Mouse (Mus musculus) left cerebral cortex, adult 2 months (tissue): ENCODE measurements around the gene Clcn1. TPM values are rescaled to one million over a fixed set of nuclear protein-coding genes. Genes with fewer than 3 reads are reported as not detected.

Experiments
- DNase-seq, 2 experiments: peaks; one replicate each; pipeline ENCODE4 v3.0.0; 2021 to 2022; ENCODE audit warnings: low spot score in 2 of 2, mixed read lengths in 1 of 2; ENCODE audit errors: extremely low spot score in 1 of 2
- H3K27ac ChIP-seq: fragments of 200-600 bp; 2 replicates; pipeline ENCODE4 v1.8.1; 2022
- H3K4me3 ChIP-seq: fragments of 200-600 bp; 2 replicates; pipeline ENCODE4 v1.8.1; 2022
- CTCF ChIP-seq: fragments of 200-600 bp; IDR thresholded peaks from 2 replicates; pipeline ENCODE4 v1.8.1; 2022; ENCODE audit warnings: antibody characterized with exemption, mild to moderate bottlenecking, moderate library complexity
- intact Hi-C: fragments of 180-260 bp; cut with DNase I; formaldehyde crosslinking; loops from one replicate; pipeline ENCODE4 v1.15.1; 2025
- long read RNA-seq, 2 experiments: library from polyadenylated mRNA; stranded (forward); transcript quantifications; one replicate each; pipeline ENCODE4 v2.0.0; 2021; ENCODE audit warnings: borderline mapping rate in 2 of 2
- total RNA-seq, 2 experiments: library from RNA; stranded (reverse); gene quantifications; 2 replicates each; pipeline ENCODE4 v1.2.3; 2021

The Clcn1 gene
- total RNA-seq: 1 to 10 TPM; 5.3 to 6.4 TPM
- long read RNA-seq, experiment 1: 0 reads
- long read RNA-seq, experiment 2, partial matches to known transcripts: 0 of 1 reads
- long read RNA-seq, experiment 2, other reads (novel, unspliced or antisense): 1 of 1 reads

DNA sequence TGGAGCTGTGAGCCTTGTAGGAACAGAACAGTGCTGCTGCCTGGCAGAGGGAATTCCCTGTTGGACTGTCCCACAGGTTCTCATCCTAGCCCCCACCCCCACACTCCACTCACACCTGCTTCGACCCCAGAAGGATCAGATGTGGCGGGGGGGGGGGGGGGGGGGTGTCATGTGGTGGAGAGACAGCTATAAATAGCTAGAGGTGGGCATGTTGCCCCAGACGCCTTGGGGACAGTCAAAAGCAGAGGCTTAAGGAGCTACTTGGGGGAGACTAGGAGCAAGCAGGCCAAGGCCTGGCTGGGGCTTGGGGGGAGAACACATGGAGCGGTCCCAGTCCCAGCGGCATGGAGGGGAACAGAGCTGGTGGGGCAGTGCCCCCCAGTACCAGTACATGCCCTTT lies at the start of gene Clcn1:
Clcn1 (plus strand) TSS at position 238 of the 400 bp plus-strand sequence.
- intact Hi-C loops: no loop called here
- H3K27ac ChIP-seq: no peak within 1 kb of the TSS
- no peak for DNase-seq
- no peak within 1 kb of the TSS for H3K4me3 ChIP-seq
- TF ChIP-seq CTCF: no peak

DNA sequence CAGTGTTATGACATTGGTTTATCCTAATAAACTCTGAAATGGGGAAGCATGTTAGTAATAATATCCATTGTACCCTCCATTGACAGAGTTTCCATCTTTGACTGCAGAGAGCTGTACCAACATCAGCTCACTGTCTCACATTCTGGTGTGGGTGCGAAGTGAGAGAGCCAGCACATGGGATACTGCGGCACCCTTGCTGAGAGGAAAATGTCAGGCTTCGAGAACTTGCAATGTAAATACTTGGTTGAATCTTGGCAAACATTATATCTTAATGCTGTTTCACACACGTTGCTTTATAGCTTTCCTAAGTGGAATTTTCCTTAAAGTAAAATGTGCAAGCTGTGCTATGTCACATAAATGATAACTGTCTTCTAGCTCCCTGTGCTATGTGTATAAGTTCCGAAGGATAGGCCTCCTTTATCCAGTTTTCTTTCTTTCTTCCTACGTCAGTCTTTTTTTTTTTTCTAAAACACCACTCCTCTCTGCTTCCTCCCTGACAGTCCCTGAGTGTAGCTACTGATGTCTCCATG lies 49.1 kb upstream of the Clcn1 start:
- no peak for TF ChIP-seq CTCF
- intact Hi-C loops: no loop called here
- DNase-seq: no peak
- H3K4me3 ChIP-seq: no peak overlapping the region
- H3K27ac ChIP-seq: peak overlapping the region; percentile 36; the same call in 1 of the 2 replicates

DNA sequence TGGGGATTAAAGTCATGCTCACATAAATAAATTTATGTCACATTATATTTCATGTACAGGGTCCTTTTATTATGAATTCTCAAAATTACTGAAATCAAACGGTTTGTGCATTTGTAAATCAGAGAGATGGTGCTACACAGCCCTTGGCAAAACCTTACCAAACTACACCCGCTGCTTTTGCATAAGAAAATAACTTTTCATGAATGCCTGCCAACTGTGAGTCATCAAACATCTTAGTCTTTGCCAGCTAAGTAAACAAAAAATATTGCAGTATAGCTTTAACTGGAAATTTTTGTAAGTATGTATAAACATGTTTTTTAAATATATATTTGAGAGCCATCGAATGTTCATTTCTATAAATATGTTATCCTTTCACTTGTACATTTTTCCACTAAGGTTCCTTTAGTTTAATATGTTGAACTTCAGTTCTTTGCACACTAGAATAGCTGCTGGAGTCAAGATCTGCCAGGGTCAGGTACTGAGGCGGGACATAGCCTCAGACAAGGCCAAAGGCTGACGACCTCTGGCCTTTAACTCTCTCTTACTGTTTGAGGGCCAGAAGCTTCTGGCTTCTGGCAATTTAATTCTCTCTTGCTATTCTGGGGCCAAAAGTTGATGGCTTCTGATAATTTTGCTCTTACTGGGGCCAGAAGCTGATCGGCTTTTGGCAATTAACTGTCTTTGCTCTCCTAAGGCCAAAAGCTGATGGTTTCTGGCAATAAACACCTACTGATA lies 45.0 kb upstream of the Clcn1 start:
- Histone ChIP-seq H3K4me3 (no peak overlapping the region), H3K27ac (peak overlapping the region; percentile 8; the same call in 1 of the 2 replicates)
- TF ChIP-seq CTCF: no peak
- no peak for DNase-seq
- intact Hi-C loops: no loop called here

DNA sequence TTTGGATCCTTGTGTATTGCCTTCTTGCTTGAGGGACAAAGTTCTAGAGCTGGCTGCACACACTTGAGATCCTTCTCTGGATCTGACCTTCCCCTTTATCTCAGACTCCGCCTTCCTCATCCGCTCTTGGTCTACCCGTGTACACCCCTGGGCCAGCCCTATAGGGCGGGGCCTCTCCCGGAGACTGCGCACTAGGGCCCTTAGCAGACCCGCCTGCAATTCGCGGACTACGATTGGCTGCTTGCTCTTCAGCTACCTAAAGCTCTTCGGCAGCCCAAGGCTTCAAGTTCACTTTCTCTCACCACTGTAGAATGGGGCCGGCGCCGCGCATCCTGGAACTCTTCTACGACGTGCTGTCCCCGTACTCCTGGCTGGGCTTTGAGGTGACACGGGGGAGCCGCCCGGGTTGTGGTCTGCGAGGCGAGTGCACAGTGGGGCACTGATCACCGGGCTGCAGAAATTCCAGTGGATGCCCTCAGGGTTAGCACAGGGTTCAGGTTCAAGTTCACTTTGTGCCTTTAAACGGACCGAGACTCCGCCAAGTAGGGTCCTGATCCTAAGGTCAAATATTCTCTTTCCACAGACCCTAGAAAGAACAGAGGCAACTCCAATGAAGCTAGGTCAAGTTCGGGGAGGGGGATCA lies 40.7 kb upstream of the Clcn1 start, which contains the start of gene Gstk1:
Gstk1 (plus strand) TSS at position 225 of the 643 bp plus-strand sequence.
- DNase-seq: peak; percentile 51 to 70
- Histone ChIP-seq H3K27ac (peak within 1 kb of the TSS; percentile 47; the same call in 1 of the 2 replicates), H3K4me3 (peak within 1 kb of the TSS; percentile 64)
- TF ChIP-seq CTCF: no peak
- intact Hi-C loops: no loop called here

DNA sequence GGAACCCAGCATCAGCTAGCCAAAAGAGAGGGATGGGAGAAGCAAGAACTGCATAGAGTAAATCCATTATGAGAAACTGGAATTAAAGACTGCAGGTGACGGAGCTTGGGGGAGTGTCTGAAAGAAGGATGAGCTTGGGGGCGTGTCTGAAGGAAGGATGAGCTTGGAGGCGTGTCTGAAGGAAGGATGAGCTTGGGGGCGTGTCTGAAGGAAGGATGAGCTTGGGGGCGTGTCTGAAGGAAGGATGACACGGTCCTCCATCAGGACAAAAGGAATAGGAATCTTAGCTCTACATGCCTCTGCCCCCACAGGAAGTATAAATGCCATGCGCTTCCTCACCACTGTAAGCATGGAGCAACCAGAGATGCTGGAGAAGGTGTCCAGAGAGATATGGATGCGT lies 39.3 kb upstream of the Clcn1 start:
- TF ChIP-seq CTCF: no peak
- intact Hi-C loops: no loop called here

DNA sequence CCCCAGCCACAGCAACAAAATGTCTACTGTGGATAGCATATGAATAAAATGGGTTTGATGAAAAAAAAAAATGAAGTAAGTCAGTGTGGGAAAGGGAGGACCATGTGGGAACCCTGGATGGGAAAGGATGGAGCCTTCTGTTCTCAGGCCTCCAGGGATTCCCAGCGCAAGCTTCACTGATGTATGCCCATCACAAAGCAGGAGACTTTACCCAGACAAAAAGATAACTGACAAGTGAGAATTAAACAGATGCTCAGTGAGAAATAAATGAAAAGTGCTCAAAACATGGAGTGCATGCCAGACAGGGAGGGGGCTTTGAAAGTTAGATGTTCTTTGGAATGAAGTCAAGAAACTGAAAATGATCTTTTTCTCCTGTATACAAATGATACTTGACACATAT lies 38.5 kb upstream of the Clcn1 start:
- intact Hi-C loops: no loop called here
- no peak for TF ChIP-seq CTCF
- H3K4me3 ChIP-seq: no peak overlapping the region
- no peak overlapping the region for H3K27ac ChIP-seq
- no peak for DNase-seq

More for the DNA sequence above, 39.3 kb upstream of the Clcn1 start:
- no peak for DNase-seq
- Histone ChIP-seq H3K4me3 (no peak overlapping the region), H3K27ac (no peak overlapping the region)

DNA sequence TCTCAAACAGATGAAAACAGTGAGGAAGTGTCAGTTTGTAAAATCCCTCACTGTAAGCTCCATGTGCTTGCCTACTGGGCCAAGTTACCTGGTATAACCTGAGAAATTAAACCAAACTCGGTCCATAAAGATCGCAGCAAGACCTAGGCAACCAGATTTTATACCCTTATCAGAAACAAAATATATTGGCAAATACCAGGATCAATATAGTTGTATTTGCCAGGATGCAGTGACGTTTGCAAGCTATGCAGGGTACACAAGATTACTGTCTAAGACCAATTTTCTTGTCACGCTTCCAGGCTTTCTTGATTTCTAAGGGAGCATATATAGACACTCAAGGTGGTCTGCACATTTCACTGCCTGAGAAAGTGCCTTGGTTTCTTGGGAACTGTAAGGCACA lies 34.7 kb upstream of the Clcn1 start:
- H3K4me3 ChIP-seq: no peak overlapping the region
- no peak for TF ChIP-seq CTCF
- no peak for DNase-seq
- no peak overlapping the region for H3K27ac ChIP-seq
- intact Hi-C loops: no loop called here

DNA sequence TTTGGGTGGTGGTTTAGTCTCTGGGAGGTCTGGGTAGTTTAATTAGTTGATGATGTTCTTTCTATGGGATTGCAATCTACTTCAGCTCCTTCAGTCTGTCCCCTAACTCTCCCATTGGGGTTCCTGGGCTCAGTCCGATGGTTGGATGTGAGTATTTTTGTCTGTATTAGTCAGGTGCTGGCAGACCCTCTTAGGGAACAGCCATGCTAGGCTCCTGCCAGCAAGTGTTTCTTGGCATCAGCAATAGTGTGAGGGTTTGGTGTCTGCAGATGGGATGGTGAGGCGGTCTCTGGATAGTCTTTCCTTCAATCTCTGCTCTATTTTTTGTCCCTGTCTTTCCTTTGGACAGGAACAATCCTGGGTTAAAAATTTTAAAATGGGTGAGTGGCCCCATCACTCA lies 33.4 kb upstream of the Clcn1 start:
- TF ChIP-seq CTCF: no peak
- intact Hi-C loops: no loop called here
- no peak overlapping the region for H3K4me3 ChIP-seq

DNA sequence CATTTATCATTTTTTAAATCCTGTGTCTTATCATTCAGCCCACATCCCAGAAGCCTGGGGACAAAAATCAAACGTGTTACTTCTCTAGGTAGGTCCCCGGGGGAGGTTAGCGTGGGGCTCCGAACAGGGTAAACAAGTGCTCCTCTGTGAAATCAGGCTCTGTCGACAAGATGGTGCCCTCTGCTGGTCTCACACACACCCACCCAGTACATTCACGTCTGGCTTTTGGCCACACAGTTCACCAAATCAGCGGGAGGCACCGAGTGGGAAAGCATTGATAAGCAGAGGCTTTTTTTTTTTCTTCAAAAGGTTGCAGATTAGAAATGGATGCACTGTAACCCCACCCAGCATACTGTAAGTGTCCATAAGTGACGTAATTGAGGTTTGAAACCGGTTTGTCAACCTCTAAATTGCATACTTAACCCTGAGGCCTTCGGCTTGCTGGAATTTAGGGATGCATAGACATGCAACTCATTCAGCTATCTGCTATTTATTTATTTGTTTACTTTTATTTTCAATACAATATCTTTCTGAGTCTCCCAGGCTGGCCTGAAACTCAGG lies 29.1 kb upstream of the Clcn1 start:
- peak; percentile 48 to 52 for DNase-seq
- intact Hi-C loops: loop anchor here (1.0 kb wide), 1 partner anchor 30 kb away; no protein-coding TSS in a partner anchor
- Histone ChIP-seq H3K4me3 (no peak overlapping the region), H3K27ac (no peak overlapping the region)
- TF ChIP-seq CTCF: peak; percentile 67

More for the DNA sequence above, 33.4 kb upstream of the Clcn1 start:
- H3K27ac ChIP-seq: no peak overlapping the region
- DNase-seq: no peak

DNA sequence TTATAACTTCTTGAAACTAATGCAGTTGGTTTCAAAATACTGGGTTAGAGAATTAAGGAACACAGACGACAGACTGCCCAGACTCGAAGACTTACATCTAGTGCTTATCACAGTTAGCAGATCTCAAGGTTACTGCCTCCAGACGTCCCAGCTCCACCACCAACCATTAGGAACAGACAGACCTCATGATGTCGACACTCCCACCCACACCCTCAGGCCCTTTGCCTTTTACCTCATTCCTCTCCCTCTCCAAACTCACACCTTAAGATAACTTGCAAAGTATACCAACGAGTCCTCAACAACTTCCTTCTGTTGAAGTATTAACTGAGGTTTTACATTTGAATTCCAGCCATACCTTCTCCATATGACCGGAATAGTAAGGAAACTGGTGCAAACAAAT lies 26.1 kb upstream of the Clcn1 start:
- no peak for DNase-seq
- Histone ChIP-seq H3K4me3 (no peak overlapping the region), H3K27ac (no peak overlapping the region)
- intact Hi-C loops: no loop called here
- TF ChIP-seq CTCF: no peak

DNA sequence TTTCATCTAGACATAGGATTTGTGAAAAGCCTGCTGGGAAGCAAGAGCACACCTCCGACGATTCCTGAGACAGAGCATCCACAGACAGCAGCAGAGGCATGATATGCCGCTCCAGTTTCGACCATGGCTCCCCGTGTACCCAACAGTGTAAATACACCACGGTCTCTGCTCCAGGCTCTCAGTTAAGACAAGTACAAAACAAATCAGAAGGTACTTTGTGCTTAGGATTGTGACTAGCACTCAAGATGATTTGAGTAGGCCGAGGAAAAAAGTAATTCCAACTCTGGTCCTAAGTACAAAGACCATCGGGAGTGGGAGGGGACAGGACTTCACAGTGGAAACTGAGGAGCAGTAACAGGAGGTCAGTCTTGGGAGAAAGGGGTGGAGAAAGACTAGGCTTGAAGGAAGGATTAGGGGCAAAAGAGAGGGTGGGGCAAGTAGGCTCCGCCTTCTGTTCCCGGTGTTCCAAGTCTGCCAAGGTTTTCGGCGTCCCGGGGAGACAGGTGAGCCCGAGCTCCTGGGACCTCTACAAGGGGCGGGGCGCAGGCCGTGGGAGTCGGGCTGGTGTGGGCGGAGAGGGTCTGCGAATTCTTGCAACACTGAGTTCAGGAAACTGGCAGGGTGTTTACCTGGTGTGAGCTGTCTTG lies 24.8 kb upstream of the Clcn1 start, which contains the start of gene Tmem139:
Tmem139 (plus strand) TSS at position 447 of the 647 bp plus-strand sequence.
- H3K4me3 ChIP-seq: no peak within 1 kb of the TSS
- intact Hi-C loops: no loop called here
- DNase-seq: no peak
- TF ChIP-seq CTCF: no peak
- no peak within 1 kb of the TSS for H3K27ac ChIP-seq
